ENCODE assay signal across 9 mouse cellular contexts in genomic region chr9:119706700-119707099, GRCm38 (mm10). TPM values are rescaled to one million over a fixed set of nuclear protein-coding genes. Genes with fewer than 3 reads are reported as not detected.
A peak's percentile ranks its signal among the peaks of the same experiment; 100 is the strongest.
DNase-seq lines count a peak whose midpoint lies in the region; ATAC-seq and TF ChIP-seq lines count a peak whose summit lies in the region.
"Had no signal": no experiment of that assay in that cellular context is flagged by ENCODE, and none has a peak within 500 bp of the region (broad histone marks: within the 10 kb centered on the region; RNA-seq: fewer than 3 reads in every experiment).

No protein-coding gene starts in this region.

- no peaks in the 10 kb centered on the region for H3K4me1 ChIP-seq in intestine, embryonic 14.5 days (replicated peaks; ENCODE audit: control insufficient read depth, insufficient read depth, low read length)
- H3K4me1 ChIP-seq in intestine, postnatal 0 days (replicated peaks; ENCODE audit: control insufficient read depth, insufficient read depth, low read length) = no peaks in the 10 kb centered on the region
- no peaks in the 10 kb centered on the region for H3K4me1 ChIP-seq in kidney, embryonic 15.5 days

- DNase-seq in intestine, embryonic 14.5 days (ENCODE audit: low spot score) = peak; percentile 92
- peak; percentile 76 for DNase-seq in ZHBTc4 (ENCODE audit: low read depth, low spot score)
- peak; percentile 38 to 79 for DNase-seq in gastrocnemius, postnatal 4 days (ENCODE audit: low spot score in 2 of 2)
- DNase-seq in mesoderm, embryonic 11.5 days (ENCODE audit: low read depth, low spot score) = peak; percentile 89
- DNase-seq in left cerebral cortex, adult 18-20 months (ENCODE audit: low spot score in 2 of 2) = no peak
- no peak for DNase-seq in left cerebral cortex, postnatal 36 days (ENCODE audit: low spot score in 2 of 2)

- no peak overlapping the region for H3K4me3 ChIP-seq in intestine, embryonic 14.5 days (ENCODE audit: low read depth, low read length)
- H3K4me3 ChIP-seq in intestine, postnatal 0 days (ENCODE audit: low read depth, low read length) = no peak overlapping the region
- H3K4me3 ChIP-seq in kidney, embryonic 15.5 days (replicated peaks) = no peak overlapping the region

- H3K36me3 ChIP-seq in intestine, embryonic 14.5 days (ENCODE audit: control insufficient read depth, insufficient read depth, low read length) = no peaks in the 10 kb centered on the region
- H3K36me3 ChIP-seq in intestine, postnatal 0 days (ENCODE audit: control insufficient read depth, insufficient read depth) = no peaks in the 10 kb centered on the region
- no peaks in the 10 kb centered on the region for H3K36me3 ChIP-seq in kidney, embryonic 15.5 days

- no peak overlapping the region for H3K4me2 ChIP-seq in intestine, embryonic 14.5 days (ENCODE audit: low read length)
- H3K4me2 ChIP-seq in intestine, postnatal 0 days (replicated peaks; ENCODE audit: low read depth) = no peak overlapping the region
- no peak overlapping the region for H3K4me2 ChIP-seq in kidney, embryonic 15.5 days

- no peaks in the 10 kb centered on the region for H3K27me3 ChIP-seq in intestine, embryonic 14.5 days (replicated peaks; ENCODE audit: control insufficient read depth, insufficient read depth, low read length)
- H3K27me3 ChIP-seq in intestine, postnatal 0 days (replicated peaks; ENCODE audit: control insufficient read depth, insufficient read depth, low read length) = no peaks in the 10 kb centered on the region
- H3K27me3 ChIP-seq in kidney, embryonic 15.5 days = 0 out of 2 replicates have a peak, but pooled peaks cover 4% of the 10 kb centered on the region

- no peak overlapping the region for H3K9ac ChIP-seq in intestine, embryonic 14.5 days (ENCODE audit: low read length)
- H3K9ac ChIP-seq in intestine, postnatal 0 days (ENCODE audit: low read depth, low read length) = no peak overlapping the region
- H3K9ac ChIP-seq in kidney, embryonic 15.5 days = no peak overlapping the region

- 13% methylated on average over 6 of the region's 6 CpGs for WGBS in intestine, embryonic 14.5 days
- WGBS in intestine, postnatal 0 days = 12% methylated on average over 6 of the region's 6 CpGs
- WGBS in kidney, embryonic 15.5 days = 10% methylated on average over 6 of the region's 6 CpGs

- intact Hi-C loops in left cerebral cortex, postnatal 36 days (cut with DNase I) = no loop called here

- TF ChIP-seq CTCF in intestine, postnatal 0 days (IDR thresholded peaks at IDR 0.05; ENCODE audit: low read depth) = no peak

- H3K9me3 ChIP-seq in intestine, embryonic 14.5 days (ENCODE audit: control insufficient read depth, low read length) = no peaks in the 10 kb centered on the region
- no peaks in the 10 kb centered on the region for H3K9me3 ChIP-seq in intestine, postnatal 0 days (ENCODE audit: control insufficient read depth)
- H3K9me3 ChIP-seq in kidney, embryonic 15.5 days (replicated peaks) = no peaks in the 10 kb centered on the region

- H3K27ac ChIP-seq in intestine, embryonic 14.5 days (ENCODE audit: low read depth) = no peak overlapping the region
- H3K27ac ChIP-seq in intestine, postnatal 0 days (ENCODE audit: low read depth, low read length) = no peak overlapping the region
- no peak overlapping the region for H3K27ac ChIP-seq in kidney, embryonic 15.5 days

- ATAC-seq in intestine, embryonic 14.5 days (replicated peaks; ENCODE audit: low FRiP score, low TSS enrichment, low read depth) = no peak
- ATAC-seq in intestine, postnatal 0 days = no peak
- ATAC-seq in kidney, embryonic 15.5 days (replicated peaks; ENCODE audit: low FRiP score) = peak; percentile 70; the same call in 1 of the 2 replicates

RNA-seq across cellular contexts. Expression of gene Scn10a, which starts 12.4 kb away (rescaled TPM):
- polyA plus RNA-seq in intestine, embryonic 14.5 days (2014; fragmentation: Nextera tagmentation; extraction: Ambion mirVana) = not detected in 2 replicates
- 0.04 TPM in 1 of 2 replicates, not detected in the other for polyA plus RNA-seq in intestine, postnatal 0 days (2015; fragmentation: Nextera tagmentation; extraction: Ambion mirVana)
- under 1 TPM; 0.05 to 0.07 TPM for total RNA-seq in gastrocnemius, postnatal 4 days (2021)
- not detected in 2 replicates for polyA plus RNA-seq in kidney, embryonic 15.5 days (2015; fragmentation: Nextera tagmentation; extraction: Ambion mirVana)
- total RNA-seq in left cerebral cortex, adult 18-20 months (2021) = under 1 TPM; 0.21 to 0.23 TPM
- total RNA-seq in left cerebral cortex, postnatal 36 days (2021) = under 1 TPM; 0.07 to 0.23 TPM
- polyA plus RNA-seq: spleen, adult 2 months had no signal

Comparison
In these comparisons a context has a peak if more than half of its experiments do, and no peak if none do; other contexts are left out.
1. DNase-seq: peak in intestine, embryonic 14.5 days (single experiment), ZHBTc4 (single experiment), gastrocnemius, postnatal 4 days (2 of 2) and mesoderm, embryonic 11.5 days (single experiment); none in left cerebral cortex, adult 18-20 months (0 of 2) and left cerebral cortex, postnatal 36 days (0 of 2).